Mouse (Mus musculus): Measurements from ENCODE around the gene Sec16b. TPM values are rescaled to one million over a fixed set of nuclear protein-coding genes. Genes with fewer than 3 reads are reported as not detected.

Sec16b gene
- under 1 TPM; 0.62 to 0.95 TPM for total RNA-seq (2023)

GRCm38 (mm10) chr1:157506522-157506921, at the start of gene Sec16b:
Gene Sec16b, plus strand, starts transcription at chr1:157506728.

DNA sequence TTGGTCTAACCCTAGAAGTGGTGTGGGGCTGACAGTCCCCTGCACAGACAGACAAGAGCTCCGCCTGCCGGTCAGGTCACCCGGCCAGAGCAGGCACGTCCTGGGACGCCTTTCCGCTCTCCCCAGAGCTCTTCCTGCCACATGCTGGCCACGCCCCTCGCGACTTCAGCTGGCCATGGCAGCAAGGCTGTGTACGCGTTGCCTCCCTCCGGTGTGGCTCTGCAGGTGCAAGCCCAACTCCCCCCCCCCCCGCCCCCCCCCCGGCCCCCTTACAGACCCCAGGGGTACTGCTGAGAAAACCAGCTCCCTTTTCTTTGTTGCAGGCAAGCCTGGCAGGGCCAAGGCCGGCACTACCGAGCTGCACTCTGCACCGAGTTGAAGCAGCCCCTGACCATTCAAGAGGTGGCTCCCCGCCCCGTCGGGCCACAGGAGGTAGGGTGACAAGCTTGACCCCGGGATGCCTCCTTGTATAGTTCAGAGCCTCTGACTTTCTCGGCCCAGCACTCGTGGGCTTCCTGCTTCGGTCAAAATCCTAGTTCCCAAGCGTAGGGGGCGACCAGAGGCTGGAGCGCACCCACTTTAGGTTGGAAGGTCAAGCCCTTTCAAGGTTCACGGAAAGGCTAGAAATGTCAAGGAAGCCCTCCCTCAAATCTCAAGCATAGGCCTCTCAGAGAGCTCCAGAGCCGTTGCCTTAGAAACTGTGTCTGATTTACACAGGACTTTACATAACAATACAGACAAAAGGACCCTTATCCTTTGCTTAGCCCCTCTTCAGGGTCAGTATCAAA, 47.9 kb upstream of the Sec16b start, which contains the start of gene Cryzl2:
Cryzl2 (plus strand) TSS at position 157 of the 788 bp plus-strand sequence.

Other genes starting within 250 kb of the Sec16b start
- 1 to 10 TPM; 2.0 to 2.2 TPM for gene Rasal2, start 94.1 kb upstream of the Sec16b start, total RNA-seq (2023)
- 1 to 10 TPM; 3.9 to 4.2 TPM for gene Cryzl2, start 48.2 kb upstream of the Sec16b start, total RNA-seq (2023)

Measured in neutrophil, adult 59 days (primary cell).